Mouse (Mus musculus) hindbrain, postnatal 0 days (tissue): ENCODE results near the gene Boll. TPM values are rescaled to one million over a fixed set of nuclear protein-coding genes. Genes with fewer than 3 reads are reported as not detected.
A peak's percentile ranks its signal among the peaks of the same experiment; 100 is the strongest.

Source experiments
- ATAC-seq: fragments of 200-750 bp; cut with Nextera tagmentation; 2 replicates; pipeline ENCODE4 v1.8.0; 2017; ENCODE audit warnings: mild to moderate bottlenecking, moderate TSS enrichment, moderate library complexity
- DNase-seq: peaks from one replicate; pipeline ENCODE4 v3.0.0-alpha.2; 2015; ENCODE audit warnings: low spot score
- H3K27ac ChIP-seq: fragments of 300-500 bp; sonication (generic); 2 replicates; pipeline ENCODE4 v1.5.1; 2014; ENCODE audit warnings: mild to moderate bottlenecking
- H3K27me3 ChIP-seq: fragments of 300-500 bp; sonication (generic); 2 replicates; pipeline ENCODE4 v1.6.1; 2014; ENCODE audit warnings: low read length, mixed read lengths; ENCODE audit not compliant: insufficient read depth
- H3K36me3 ChIP-seq: fragments of 300-500 bp; sonication (generic); 2 replicates; pipeline ENCODE4 v1.6.1; 2014; ENCODE audit warnings: low read length, mixed read lengths; ENCODE audit not compliant: insufficient read depth
- H3K4me1 ChIP-seq: fragments of 300-500 bp; sonication (generic); 2 replicates; pipeline ENCODE4 v1.6.1; 2014; ENCODE audit warnings: antibody characterized with exemption, low read length, mixed read lengths; ENCODE audit not compliant: insufficient read depth
- H3K4me2 ChIP-seq: fragments of 300-500 bp; sonication (generic); 2 replicates; pipeline ENCODE4 v1.6.1; 2014; ENCODE audit warnings: low read depth, mild to moderate bottlenecking, low read length, moderate library complexity, mixed read lengths
- H3K4me3 ChIP-seq: fragments of 300-500 bp; sonication (generic); 2 replicates; pipeline ENCODE4 v1.5.1; 2014; ENCODE audit warnings: low read length
- H3K9ac ChIP-seq: fragments of 300-500 bp; sonication (generic); replicated peaks from 2 replicates; pipeline ENCODE4 v1.6.1; 2014; ENCODE audit warnings: mild to moderate bottlenecking, low read length, moderate library complexity, mixed read lengths
- H3K9me3 ChIP-seq: fragments of 300-500 bp; sonication (generic); 2 replicates; pipeline ENCODE4 v1.6.1; 2016; ENCODE audit warnings: low read length, mixed read lengths
- CTCF ChIP-seq: IDR thresholded peaks from 2 replicates; pipeline ENCODE4 v1.5.1; 2016; ENCODE audit warnings: antibody characterized with exemption, control low read depth, low read depth
- WGBS: fragments of 180-500 bp; shearing (Covaris S2); extraction: QIAGEN DNeasy Blood & Tissue Kit; methylation state at CpG from one replicate; pipeline ENCODE4 v1.1.7; 2014; 5-methylcytosine and 5-hydroxymethylcytosine counted together
- polyA plus RNA-seq: library from polyadenylated mRNA; unstranded; fragments of >200 nt; fragmentation: Nextera tagmentation; extraction: Ambion mirVana; gene quantifications from 2 replicates; pipeline ENCODE4 v1.2.1, GENCODE M21; 2015
- total RNA-seq: library from RNA; depleted of rRNA; stranded (reverse); fragments of >200 nt; gene quantifications from 2 replicates; pipeline ENCODE4 v1.2.3, GENCODE M21; 2014

Boll gene
- total and polyA plus RNA-seq, 2 experiments from 2014 or later: 0.49 TPM; not detected in 1

DNA sequence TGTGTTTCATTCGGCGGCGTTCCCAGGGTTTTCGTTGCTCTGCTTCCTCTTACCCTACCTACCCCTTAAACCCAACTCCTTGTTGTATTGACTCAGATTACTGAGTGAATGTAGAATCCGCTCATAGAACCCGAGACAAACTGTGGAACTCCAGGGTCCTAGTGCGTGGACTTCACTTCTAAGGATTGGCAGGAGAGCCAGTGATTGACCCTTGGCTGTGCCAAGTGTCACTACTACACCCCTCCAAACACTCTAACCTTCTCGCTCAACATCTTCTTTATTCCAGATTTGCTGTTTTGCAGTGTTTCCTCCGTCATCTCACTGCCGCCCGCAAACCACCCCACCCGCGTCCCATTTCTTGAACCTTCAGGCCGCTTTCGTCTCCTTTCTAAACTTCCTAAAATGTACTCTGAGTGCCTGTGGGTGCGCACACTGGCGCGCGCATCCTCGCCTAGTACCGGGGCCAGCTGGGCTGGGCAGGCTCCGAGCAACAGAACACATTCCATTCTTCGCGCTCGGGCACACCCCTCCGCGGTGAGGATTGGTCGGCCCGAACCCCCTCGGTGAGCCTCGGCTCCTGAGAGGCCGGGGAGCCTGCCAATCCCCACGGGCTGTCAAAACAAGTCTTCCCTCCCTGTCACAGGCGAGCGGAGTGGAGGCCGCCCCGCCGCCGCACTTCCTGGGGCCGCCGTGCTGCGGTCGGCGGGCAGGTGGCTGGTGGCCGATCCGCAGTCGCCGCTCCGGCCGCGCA, 42.2 kb upstream of the Boll start, which contains the start of gene Plcl1:
Plcl1 (plus strand) TSS at position 650 of the 751 bp plus-strand sequence.
- ATAC-seq: peak; percentile 99
- Histone ChIP-seq H3K9ac (peak within 1 kb of the TSS; percentile 69), H3K36me3 (no peaks in the 10 kb centered on the region), H3K4me1 (peaks cover 9% of the 10 kb centered on the region; the same call in 1 of the 2 replicates), H3K9me3 (no peaks in the 10 kb centered on the region), H3K4me3 (peak within 1 kb of the TSS; percentile 84), H3K27ac (peak within 1 kb of the TSS; percentile 70), H3K4me2 (peak within 1 kb of the TSS; percentile 86), H3K27me3 (no peaks in the 10 kb centered on the region)
- WGBS: 3% methylated on average over 41 of the region's 51 CpGs
- no peak for TF ChIP-seq CTCF
- DNase-seq: peak; percentile 97

DNA sequence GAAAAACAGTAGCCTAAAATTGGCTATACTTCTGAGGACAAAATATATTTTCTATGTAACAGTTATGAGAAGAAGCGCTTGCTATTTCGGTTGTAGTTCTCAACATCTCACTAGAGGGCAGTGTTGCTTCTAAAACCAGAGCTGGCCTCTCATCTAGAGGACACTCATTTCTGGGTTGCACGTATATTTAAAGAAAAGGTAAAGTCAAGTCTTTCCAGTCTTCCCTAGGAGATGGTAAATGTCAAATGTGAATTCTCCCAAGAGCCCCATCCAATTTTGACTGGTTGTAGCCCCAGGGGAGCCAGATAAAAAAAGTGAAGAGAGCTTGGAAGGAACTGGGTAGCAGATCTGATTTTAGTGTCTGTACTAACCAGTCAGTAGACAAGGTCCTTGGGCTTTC, 41.2 kb upstream of the Boll start:
- Histone ChIP-seq H3K9ac (no peak overlapping the region), H3K9me3 (no peaks in the 10 kb centered on the region), H3K27me3 (no peaks in the 10 kb centered on the region), H3K4me3 (peak overlapping the region; percentile 84; the same call in 1 of the 2 replicates), H3K27ac (no peak overlapping the region), H3K36me3 (no peaks in the 10 kb centered on the region), H3K4me2 (peak overlapping the region; percentile 86), H3K4me1 (peaks cover 14% of the 10 kb centered on the region)
- 2% methylated on average over 3 of the region's 3 CpGs for WGBS
- TF ChIP-seq CTCF: peak; percentile 83
- DNase-seq (peak; percentile 91), ATAC-seq (no peak)

DNA sequence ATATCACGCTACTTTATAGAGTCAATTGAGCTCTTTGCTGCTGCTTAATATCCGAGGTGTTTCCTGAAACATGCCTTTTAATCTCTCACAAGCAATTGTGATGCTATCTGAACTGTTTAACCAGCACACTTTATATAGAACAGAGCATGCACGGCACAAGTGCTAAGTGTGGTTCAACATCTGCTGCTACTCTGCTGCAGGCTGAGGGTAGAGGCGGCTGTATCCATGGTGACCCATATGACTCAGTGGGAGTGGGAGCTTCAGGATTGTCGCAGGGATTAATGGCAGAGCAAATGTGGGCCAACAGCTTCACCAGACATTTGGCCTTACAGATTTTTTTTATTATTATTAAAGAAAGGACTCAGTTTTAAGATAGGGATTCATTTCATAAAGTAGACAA, 36.6 kb upstream of the Boll start:
- no peak overlapping the region for H3K4me3 ChIP-seq
- no peak overlapping the region for H3K9ac ChIP-seq
- peak; percentile 50 for DNase-seq
- no peak overlapping the region for H3K27ac ChIP-seq
- peak; percentile 79 for ATAC-seq
- 32% methylated on average over 5 of the region's 5 CpGs for WGBS
- no peak for TF ChIP-seq CTCF
- no peaks in the 10 kb centered on the region for H3K36me3 ChIP-seq
- H3K27me3 ChIP-seq: no peaks in the 10 kb centered on the region
- H3K4me1 ChIP-seq: peaks cover 9% of the 10 kb centered on the region
- H3K9me3 ChIP-seq: no peaks in the 10 kb centered on the region
- no peak overlapping the region for H3K4me2 ChIP-seq

DNA sequence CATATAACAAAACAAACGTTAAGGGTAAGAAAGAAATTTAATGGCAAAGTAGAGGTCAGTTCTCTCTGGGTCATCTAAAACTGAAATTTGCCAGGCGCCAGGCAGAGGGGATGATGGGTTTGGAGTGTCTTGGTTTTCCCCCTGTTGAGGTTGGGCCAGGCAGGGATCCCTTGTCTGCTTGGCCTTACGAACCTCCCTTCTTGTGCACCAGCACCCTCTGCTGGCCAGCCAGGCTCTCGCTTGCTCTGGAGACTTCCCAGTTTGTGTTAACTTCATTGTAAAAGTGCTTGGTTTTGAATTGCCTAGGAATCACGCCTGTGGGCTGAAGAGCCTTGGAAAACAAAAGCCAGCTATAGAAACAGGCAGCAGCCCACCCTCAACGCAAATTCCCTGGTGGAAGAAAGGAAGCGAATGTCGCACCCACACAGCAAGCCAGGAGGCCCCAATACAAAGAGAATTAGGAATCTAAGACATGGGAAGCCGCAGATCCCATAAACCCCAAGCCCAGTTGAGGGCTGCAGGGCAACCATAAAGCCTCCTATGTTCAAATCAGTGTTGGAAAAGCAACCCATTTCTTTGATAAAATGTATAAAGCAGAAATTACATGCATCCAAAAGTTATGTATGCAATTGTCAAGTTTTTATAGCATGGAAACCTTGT, 20.0 kb upstream of the Boll start:
- WGBS: 15% methylated on average over 9 of the region's 9 CpGs
- Histone ChIP-seq H3K9me3 (no peaks in the 10 kb centered on the region), H3K9ac (no peak overlapping the region), H3K4me3 (no peak overlapping the region), H3K4me1 (no peaks in the 10 kb centered on the region), H3K36me3 (no peaks in the 10 kb centered on the region), H3K4me2 (0 out of 2 replicates have a peak overlapping the region, but pooled peaks have one; percentile 10), H3K27ac (no peak overlapping the region), H3K27me3 (no peaks in the 10 kb centered on the region)
- ATAC-seq (peak; percentile 82), DNase-seq (peak; percentile 86)
- peak; percentile 92 for TF ChIP-seq CTCF

DNA sequence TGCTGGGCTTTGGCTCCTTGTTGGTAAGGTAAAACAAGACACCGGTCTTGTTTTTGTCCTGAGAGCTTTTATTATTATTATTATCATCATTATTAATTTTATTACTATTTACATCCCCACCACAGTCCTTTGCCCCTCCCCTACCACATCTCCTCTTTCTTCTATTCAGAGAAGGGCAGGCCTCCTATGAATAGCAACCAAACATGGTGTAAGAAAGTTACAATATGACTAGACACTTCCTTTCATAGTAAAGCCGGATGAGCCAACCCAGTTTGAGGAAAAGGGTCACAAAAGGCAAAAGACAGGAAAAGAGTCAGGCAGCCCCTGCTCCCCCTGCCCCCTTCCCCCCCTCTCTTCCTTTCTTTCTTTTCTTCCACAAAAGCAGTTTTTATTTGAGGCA, 17.3 kb upstream of the Boll start:
- 81% methylated on average over 2 of the region's 2 CpGs for WGBS
- no peaks in the 10 kb centered on the region for H3K36me3 ChIP-seq
- no peak overlapping the region for H3K4me2 ChIP-seq
- H3K9ac ChIP-seq: no peak overlapping the region
- no peaks in the 10 kb centered on the region for H3K27me3 ChIP-seq
- no peaks in the 10 kb centered on the region for H3K4me1 ChIP-seq
- no peak overlapping the region for H3K27ac ChIP-seq
- no peaks in the 10 kb centered on the region for H3K9me3 ChIP-seq
- no peak for ATAC-seq
- TF ChIP-seq CTCF: no peak
- no peak for DNase-seq
- no peak overlapping the region for H3K4me3 ChIP-seq

DNA sequence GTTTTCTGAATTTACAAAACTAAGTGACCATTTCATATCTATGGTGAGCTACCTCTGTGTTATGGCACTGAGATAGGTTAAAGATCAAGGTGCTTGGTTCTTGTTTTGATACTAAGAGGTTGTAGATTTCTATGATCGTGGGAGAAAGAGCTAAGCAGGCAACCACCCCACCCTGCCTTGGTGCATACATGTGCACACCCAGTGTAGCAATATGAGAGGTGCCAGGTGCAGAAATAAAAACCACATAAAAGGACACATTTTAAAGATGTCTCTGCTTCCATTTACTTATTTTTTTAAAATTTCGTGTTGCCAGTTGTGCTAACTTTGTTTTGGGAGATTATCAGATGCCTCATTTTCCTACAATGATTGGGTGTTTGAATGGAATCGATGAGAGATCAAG, 9.4 kb upstream of the Boll start:
- DNase-seq: no peak
- Histone ChIP-seq H3K4me3 (no peak overlapping the region), H3K4me2 (no peak overlapping the region), H3K36me3 (no peaks in the 10 kb centered on the region), H3K4me1 (no peaks in the 10 kb centered on the region), H3K9ac (no peak overlapping the region), H3K27ac (no peak overlapping the region), H3K9me3 (no peaks in the 10 kb centered on the region), H3K27me3 (no peaks in the 10 kb centered on the region)
- 88% methylated on average over 3 of the region's 3 CpGs for WGBS
- TF ChIP-seq CTCF: no peak
- ATAC-seq: no peak
